Mouse (Mus musculus): ENCODE data around the gene Nfu1. TPM values are rescaled to one million over a fixed set of nuclear protein-coding genes. Genes with fewer than 3 reads are reported as not detected.

Nfu1 gene
- total RNA-seq, 2 experiments from 2014 or later: 76.6 to 86.9 TPM

GRCm38 (mm10) chr6:87069195-87069900, 60.3 kb downstream of the Nfu1 start:
- DNase-seq (ENCODE audit: low spot score in 2 of 2): no peak

DNA sequence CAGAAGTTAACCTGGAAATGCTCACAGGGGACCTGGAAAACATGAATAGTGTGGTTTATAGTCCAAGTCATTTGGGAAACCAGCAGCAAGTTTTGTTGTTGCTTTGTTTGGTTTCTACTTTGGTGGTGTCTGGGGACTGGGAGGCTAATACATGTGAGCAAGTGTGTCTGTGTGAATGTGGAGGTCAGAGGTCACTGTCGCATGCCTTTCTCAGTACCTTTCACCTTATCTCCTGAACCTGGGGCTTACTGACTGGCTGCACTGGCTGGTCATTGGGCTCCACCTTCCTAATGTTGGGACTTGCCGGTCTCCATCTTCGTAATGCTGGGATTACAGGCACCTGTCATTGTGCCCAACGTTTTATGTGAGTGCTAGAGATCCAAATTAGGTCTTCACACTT, 61.6 kb downstream of the Nfu1 start:
- DNase-seq (ENCODE audit: low spot score in 2 of 2): no peak

DNA sequence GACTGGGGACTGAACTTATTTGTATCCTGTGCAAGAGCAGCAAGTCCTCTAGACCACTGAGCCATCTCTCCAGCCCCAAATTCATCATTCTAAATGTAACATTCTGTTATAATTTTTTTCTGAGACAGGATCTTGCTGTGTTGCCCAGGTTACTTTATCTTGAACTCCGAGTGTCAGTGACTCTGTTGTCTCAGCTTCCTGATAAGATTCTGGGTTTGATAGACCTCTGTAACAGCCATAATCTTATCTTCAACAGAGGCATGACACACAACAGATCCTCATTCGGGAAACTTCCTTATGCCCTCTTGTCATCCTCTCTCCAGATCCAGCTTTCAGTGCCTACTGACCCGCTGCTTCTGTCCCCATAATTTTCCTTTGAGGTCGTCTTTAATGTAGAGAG, 63.7 kb downstream of the Nfu1 start:
- DNase-seq (ENCODE audit: low spot score in 2 of 2): no peak

- DNase-seq (ENCODE audit: low spot score in 2 of 2): no peak
These were observed 66.2 kb downstream of the Nfu1 start for GRCm38 (mm10) chr6:87075092-87075685.

Other genes with a start within 250 kb of the Nfu1 start
- gene Anxa4, start 215.7 kb upstream of the Nfu1 start, total RNA-seq (2021): 10 to 100 TPM; 76.0 to 82.7 TPM
- gene Aak1, start 159.7 kb upstream of the Nfu1 start, total RNA-seq (2021): 100 to 1,000 TPM; 104 to 109 TPM
- gene Gfpt1, start 33.6 kb downstream of the Nfu1 start, total RNA-seq (2021): 10 to 100 TPM; 50.0 to 52.9 TPM
- not detected for gene D6Ertd527e, start 95.5 kb downstream of the Nfu1 start, total RNA-seq (2021)